Mouse (Mus musculus) thymus, postnatal 25 days (tissue): Measurements from ENCODE around the gene Fam240a.

ENCODE experiments used
- DNase-seq: peaks from one replicate; pipeline ENCODE4 v3.0.0; 2022

The Fam240a gene

GRCm38 (mm10) chr9:110916786-110917185, at the start of gene Fam240a:
Fam240a (minus strand) TSS chr9:110916861.
- no peak for DNase-seq

DNA sequence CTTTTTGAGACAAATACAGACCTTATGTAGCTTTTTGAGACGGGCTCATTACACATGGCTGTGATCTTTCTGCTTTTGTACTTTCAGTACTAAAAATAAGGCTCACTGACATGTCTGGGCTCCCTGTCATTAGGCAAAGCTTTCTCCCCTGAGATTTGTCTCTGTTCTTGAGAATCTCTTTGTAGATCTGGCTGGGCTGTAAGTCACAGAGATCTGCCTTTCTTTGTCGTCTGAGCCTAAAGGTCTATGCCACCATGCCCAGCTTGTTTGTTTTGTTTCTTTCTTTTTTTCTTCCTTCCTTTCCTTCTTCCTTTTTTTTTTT, 49.2 kb upstream of the Fam240a start:
- DNase-seq = no peak

- DNase-seq = no peak
These were observed 48.6 kb upstream of the Fam240a start for GRCm38 (mm10) chr9:110965062-110965909.

GRCm38 (mm10) chr9:110963566-110964115, 47.0 kb upstream of the Fam240a start:
- DNase-seq = no peak

DNA sequence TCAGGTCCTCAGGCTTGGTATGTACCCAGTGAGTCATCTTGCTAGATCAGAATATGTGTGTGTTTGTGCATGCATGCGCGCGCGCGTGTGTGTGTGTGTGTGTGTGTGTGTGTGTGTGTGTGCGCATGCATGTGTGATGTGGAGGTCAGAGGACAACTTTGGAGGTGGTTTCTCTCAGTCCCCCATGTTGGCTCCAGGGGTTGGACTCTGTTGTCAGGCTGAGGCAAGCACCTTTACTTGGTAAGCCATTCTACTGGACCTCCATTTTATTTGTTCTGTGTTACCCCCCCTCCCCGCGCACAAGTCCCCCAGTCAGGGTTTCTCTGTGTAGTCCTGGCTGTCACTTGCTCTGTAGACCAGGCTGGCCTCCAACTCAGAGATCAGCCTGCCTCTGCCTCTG, 44.7 kb upstream of the Fam240a start:
- no peak for DNase-seq

GRCm38 (mm10) chr9:110960230-110961149, 43.8 kb upstream of the Fam240a start:
- no peak for DNase-seq

GRCm38 (mm10) chr9:110959669-110960068, 43.0 kb upstream of the Fam240a start:
- DNase-seq = no peak

DNA sequence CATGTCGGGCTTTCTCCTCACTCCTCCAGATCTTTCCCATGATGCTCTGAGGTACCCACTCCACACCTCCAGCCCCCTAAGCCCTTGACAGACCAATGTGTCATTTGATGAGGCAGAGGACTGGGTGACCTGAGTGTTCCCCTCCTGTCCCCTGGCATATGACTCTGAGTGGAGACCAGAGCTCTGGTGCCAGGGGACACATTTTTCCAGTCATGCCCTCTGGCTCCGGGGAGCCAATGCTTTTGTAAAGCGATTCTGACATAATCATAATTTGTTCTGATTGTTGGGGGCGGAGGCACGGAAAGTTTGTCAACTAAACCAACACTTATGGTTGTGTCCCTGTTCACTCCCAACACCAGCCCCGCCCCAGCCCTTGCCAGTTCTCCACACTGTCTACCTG, 39.3 kb upstream of the Fam240a start:
- no peak for DNase-seq

DNA sequence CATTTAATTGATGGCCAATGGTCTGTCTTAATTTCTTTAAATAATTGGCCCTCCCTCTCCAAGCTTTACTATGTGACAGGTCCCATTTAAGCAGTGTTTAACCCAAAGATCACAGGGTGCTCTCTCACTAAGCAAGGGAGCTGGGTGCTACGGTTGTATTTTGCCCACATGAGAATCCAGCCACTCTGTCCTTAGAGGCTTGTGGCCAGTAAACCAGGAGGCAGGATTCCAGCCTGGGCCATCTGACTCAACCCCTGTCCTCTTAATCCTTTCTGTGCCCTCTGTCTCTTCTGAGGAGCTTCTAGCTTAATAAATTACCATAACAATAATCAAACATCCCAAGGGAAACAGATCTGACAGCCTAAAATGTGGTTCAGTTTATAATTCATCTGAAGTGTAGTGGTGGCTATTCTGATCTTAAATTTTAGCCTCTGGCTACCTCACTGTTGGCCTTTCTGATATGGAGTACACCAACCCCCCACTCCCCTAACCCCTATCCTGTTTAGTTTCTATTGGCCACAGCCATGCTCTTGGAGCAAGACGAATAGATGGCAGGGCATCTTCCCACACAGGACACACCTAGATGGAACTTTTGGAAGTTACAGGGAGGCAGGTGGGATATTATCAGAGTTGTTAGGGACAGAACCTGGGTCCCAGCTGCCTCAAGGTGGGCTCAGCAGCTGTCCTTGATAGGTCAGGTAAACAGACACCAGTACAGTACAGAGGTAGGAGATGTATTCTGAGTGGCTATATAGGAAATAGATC, 38.2 kb upstream of the Fam240a start:
- no peak for DNase-seq

- DNase-seq = peak; percentile 81
These were observed 37.1 kb upstream of the Fam240a start for GRCm38 (mm10) chr9:110953550-110954461.

DNA sequence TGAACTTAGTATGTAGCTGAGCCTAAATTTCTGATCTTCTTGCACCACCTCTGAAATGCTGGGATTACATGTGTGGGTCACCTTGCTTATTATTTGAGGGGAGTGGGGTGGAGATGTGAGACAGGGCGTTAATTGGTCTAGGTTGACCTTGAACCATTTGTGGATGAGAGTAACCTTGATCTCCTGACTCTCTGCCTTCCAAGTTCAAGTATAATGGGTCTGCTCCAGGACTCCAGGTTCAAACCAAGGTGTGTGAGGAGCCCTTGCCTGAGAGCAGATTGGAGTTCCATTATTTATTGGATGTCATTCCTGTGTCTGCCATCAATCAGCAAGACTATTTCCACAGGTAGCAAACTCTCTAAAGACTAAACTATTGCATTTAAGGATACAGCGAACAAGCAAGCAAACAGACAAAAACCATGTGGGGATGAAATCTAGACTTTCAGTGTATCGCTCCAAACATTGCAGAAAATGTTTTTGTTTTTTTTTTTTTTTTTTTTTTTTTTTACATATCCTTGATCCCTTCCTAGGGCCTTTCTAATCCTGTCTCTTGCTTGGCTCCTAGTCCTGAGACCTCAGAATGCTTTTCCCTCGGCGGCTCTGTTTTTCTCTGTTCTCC, 36.4 kb upstream of the Fam240a start:
- no peak for DNase-seq

- DNase-seq = no peak
These were observed 35.7 kb upstream of the Fam240a start for GRCm38 (mm10) chr9:110952398-110952797.

DNA sequence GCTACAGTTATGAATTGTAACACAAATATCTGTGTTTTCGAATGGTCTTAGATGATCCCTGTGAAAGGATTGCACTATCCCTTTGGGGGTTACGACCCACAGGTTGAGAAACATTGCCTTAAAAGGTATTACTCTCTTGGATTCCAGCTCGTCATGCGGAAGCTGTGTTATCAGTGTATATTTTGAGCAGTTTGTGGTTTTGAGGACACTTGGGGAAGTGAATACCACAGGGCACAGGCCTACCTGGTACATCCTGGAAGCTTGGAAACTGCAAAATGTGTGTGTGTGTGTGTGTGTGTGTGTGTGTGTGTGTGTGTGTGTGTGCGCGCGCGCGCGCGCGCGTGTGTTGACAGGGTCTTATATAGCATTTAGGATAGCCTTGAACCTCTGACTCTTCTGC, 35.2 kb upstream of the Fam240a start:
- no peak for DNase-seq

DNA sequence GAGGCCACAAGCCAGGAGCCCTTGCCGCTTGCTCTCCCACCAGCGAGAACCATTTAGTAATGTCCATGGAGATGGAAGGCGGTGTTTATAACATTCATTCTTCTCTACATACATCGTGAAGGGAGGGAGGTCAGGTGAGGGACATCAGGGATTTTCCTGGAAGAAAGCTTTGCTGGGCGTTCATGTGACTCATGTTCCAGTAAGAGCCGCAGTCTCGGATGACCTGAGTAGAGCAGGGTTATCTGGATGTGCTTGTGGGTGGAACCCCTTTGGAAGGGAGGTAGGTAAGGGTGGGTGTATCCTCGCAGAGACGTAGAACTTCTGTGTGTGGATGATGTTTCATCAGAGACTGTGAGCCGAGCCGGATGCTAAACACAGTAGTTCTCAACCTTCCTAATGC, 34.7 kb upstream of the Fam240a start, which contains the start of gene Lrrc2:
Lrrc2 (plus strand) TSS at position 149 of the 400 bp plus-strand sequence.
- DNase-seq = no peak

DNA sequence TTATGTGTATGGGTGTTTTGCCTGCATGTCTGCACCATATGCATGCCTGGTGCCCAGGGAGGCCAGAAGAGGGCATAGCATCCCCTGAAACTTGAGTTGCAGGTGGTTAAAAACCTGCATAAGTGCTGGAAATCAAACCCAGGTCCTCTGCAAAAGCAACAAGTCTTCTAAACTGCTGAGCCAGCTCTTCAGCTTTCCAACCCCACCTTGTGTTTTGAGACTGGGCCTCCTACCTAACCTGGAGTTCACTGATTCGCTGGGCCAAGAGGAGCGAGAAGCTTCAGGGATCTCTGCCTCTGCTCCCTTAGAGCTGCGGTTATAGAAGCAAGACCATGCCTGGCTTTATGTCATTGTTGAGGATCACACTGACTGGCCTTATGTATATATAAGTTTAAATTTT, 33.4 kb upstream of the Fam240a start:
- DNase-seq = no peak

DNA sequence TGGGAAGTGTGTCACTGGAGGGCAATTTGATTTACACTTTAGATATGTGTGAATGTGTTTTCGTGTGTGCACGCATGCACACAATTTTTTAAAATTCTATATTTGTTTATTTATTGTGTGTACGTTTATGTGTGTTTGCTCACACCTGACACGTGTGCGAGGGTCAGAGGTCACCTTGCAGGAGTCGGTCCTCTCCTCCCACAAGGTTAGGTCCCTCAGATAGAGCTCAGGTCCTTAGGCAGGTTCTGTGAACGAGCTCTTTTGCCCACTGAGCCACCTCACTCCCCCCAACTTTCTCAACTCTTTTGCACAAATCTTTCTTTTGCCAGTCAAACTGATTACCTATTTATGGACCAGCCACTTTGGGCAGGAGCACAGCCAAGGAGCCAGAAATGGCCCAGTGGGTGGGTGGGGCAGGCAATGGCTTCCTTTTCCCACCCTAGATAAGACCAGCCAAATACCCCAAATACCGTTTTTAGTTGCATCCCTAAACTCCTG, 32.2 kb upstream of the Fam240a start:
- no peak for DNase-seq

DNA sequence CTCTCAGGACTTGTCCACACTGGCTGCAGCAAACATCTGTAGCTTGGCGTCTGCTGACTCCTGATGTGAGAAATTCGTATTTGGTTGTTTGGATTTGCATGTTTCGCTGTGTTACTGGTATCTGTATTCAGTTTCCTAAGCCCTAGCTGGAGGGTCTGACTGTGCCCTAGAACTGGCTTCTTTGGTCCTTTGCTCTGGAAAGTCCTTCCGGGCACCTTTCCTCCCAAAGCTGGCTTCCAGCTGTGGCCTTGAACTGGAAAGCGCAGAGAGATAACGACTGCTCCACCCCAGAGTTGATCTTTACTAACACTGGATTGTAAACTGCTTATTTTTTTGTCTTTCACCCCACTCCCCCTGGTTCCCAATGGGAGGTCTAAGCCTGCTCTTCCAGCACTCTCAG, 31.2 kb upstream of the Fam240a start:
- DNase-seq = no peak

GRCm38 (mm10) chr9:110947261-110947661, 30.6 kb upstream of the Fam240a start:
- DNase-seq = no peak

- peak; percentile 62 for DNase-seq
These were observed 29.9 kb upstream of the Fam240a start for GRCm38 (mm10) chr9:110946548-110947044.

DNA sequence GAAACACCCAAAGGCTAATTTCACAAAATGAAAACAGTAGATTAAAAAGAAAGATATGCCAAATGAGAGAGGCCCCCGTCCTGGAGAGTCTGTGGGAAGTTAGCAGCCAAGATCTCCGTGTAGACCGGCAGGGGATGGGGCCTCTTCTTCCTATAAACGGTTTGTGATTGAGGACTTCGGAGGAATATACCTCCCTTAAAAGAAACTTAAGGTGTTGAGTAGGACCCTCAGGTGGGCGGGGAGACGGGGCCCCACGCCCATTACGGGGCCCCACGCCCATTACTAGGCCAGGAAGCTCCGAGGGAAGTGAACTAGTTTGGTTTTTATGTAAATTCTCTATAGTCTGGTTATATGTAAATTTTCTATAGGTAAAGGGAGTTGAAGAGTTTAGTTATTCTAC, 29.3 kb upstream of the Fam240a start, which contains the start of gene Tdgf1:
Tdgf1 (minus strand) TSS at position 233 of the 400 bp plus-strand sequence.
- DNase-seq = no peak

- no peak for DNase-seq
These were observed 28.7 kb upstream of the Fam240a start for GRCm38 (mm10) chr9:110945343-110945742.
